Mouse (Mus musculus) limb, embryonic 14.5 days (tissue): ENCODE results near the gene Foxn3. TPM values are rescaled to one million over a fixed set of nuclear protein-coding genes. Genes with fewer than 3 reads are reported as not detected.
A peak's percentile ranks its signal among the peaks of the same experiment; 100 is the strongest.

ENCODE experiments used
- ATAC-seq: fragments of 200-750 bp; cut with Nextera tagmentation; 2 replicates; pipeline ENCODE4 v1.8.0; 2017; ENCODE audit warnings: low read depth, moderate number of reproducible peaks, moderate TSS enrichment; ENCODE audit not compliant: low FRiP score
- DNase-seq: peaks from one replicate; pipeline ENCODE4 v3.0.0-alpha.2; 2015; ENCODE audit warnings: low spot score
- H3K27ac ChIP-seq: fragments of 300-500 bp; sonication (generic); replicated peaks from 2 replicates; pipeline ENCODE4 v1.5.1; 2014; ENCODE audit warnings: low read depth, mild to moderate bottlenecking, low read length, moderate library complexity, mixed read lengths
- H3K27me3 ChIP-seq: fragments of 300-500 bp; sonication (generic); 2 replicates; pipeline ENCODE4 v1.6.1; 2014; ENCODE audit warnings: low read length, mixed read lengths; ENCODE audit not compliant: control insufficient read depth, insufficient read depth
- H3K36me3 ChIP-seq: fragments of 300-500 bp; sonication (generic); 2 replicates; pipeline ENCODE4 v1.6.1; 2014; ENCODE audit warnings: mild to moderate bottlenecking, low read length, moderate library complexity, mixed read lengths; ENCODE audit not compliant: control insufficient read depth, insufficient read depth
- H3K4me1 ChIP-seq: fragments of 300-500 bp; sonication (generic); 2 replicates; pipeline ENCODE4 v1.6.1; 2014; ENCODE audit warnings: antibody characterized with exemption, low read length, mixed read lengths; ENCODE audit not compliant: control insufficient read depth, insufficient read depth
- H3K4me2 ChIP-seq: fragments of 300-500 bp; sonication (generic); replicated peaks from 2 replicates; pipeline ENCODE4 v1.6.1; 2014; ENCODE audit warnings: low read depth, mild to moderate bottlenecking, low read length, moderate library complexity; ENCODE audit not compliant: severe bottlenecking
- H3K4me3 ChIP-seq: fragments of 300-500 bp; sonication (generic); replicated peaks from 2 replicates; pipeline ENCODE4 v1.5.1; 2014; ENCODE audit warnings: low read length
- H3K9ac ChIP-seq: fragments of 300-500 bp; sonication (generic); 2 replicates; pipeline ENCODE4 v1.6.1; 2014; ENCODE audit warnings: mild to moderate bottlenecking, low read depth, low read length, moderate library complexity; ENCODE audit not compliant: severe bottlenecking
- H3K9me3 ChIP-seq: fragments of 300-500 bp; sonication (generic); 2 replicates; pipeline ENCODE4 v1.6.1; 2016; ENCODE audit warnings: low read length; ENCODE audit not compliant: control insufficient read depth
- POLR2A ChIP-seq: fragments of 200-500 bp; IDR thresholded peaks from 2 replicates; pipeline ENCODE4 v1.8.0; 2012; ENCODE audit warnings: inconsistent platforms, mild to moderate bottlenecking, moderate library complexity, borderline replicate concordance; ENCODE audit not compliant: insufficient read depth, insufficient read length; ENCODE audit errors: extremely low read depth
- WGBS: fragments of 180-500 bp; shearing (Covaris S2); extraction: QIAGEN DNeasy Blood & Tissue Kit; methylation state at CpG from one replicate; pipeline ENCODE4 v1.1.7; 2014; 5-methylcytosine and 5-hydroxymethylcytosine counted together
- polyA plus RNA-seq, 2 experiments: library from polyadenylated mRNA; depleted of rRNA in 1 of 2; stranded (reverse) in 1 of 2; unstranded in 1 of 2; fragments of >200 nt; fragmentation: Nextera tagmentation in 1 of 2; extraction: Ambion mirVana in 1 of 2; gene quantifications; 2 replicates each; pipeline versions ENCODE4 v1.2.1 to v1.2.3; 2012 to 2014

The Foxn3 gene
- polyA plus RNA-seq, 2 experiments = 27.6 to 118 TPM

DNA sequence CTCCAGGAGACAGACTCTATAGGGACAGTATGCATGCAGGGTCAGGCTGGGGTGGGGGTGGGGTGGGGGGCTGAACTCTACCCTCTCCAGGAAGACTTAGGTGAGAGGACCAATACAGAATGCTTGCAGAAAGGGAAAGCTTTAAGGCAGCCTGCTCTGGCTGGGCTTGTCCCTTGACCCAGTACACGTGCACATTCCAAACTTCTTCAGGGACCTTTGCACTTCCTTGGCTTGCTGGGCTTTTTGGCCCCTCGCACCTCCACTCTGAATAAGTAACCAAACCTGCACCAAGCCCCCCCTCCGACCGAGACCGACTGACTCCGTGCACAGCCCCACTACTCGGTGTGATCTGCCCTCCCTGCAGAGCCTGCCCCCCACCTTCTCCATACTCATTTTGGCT is 151.3 kb downstream of the Foxn3 start:
- DNase-seq = no peak
- Histone ChIP-seq H3K4me3 (no peak overlapping the region), H3K4me2 (no peak overlapping the region), H3K27me3 (no peaks in the 10 kb centered on the region), H3K4me1 (peaks cover 5% of the 10 kb centered on the region; the same call in 1 of the 2 replicates), H3K9ac (no peak overlapping the region), H3K9me3 (no peaks in the 10 kb centered on the region), H3K27ac (no peak overlapping the region), H3K36me3 (no peaks in the 10 kb centered on the region)
- no peak for ATAC-seq
- WGBS = 40% methylated on average over 7 of the region's 7 CpGs
- no peak for TF ChIP-seq POLR2A

DNA sequence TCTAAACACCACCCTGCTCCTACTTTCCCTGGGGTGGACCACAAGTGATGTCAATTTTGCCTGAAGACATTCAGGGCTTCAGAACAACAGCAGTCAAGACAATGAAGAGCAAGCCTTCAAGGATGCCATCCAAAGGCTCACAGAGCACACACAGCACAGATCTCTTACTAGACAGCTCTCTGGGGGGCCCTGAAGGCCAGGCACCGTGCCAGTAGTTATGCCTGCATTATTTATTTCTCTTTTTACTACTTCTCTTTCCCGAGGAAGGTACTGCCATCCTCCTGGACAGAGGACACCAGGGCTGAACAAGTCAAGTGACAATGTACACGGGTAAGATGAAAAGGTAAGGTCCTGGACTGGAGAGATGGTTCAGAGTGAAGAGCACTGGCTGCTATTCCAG is 154.7 kb downstream of the Foxn3 start:
- 54% methylated on average over 3 of the region's 3 CpGs for WGBS
- ATAC-seq = no peak
- TF ChIP-seq POLR2A = no peak
- H3K27ac ChIP-seq = no peak overlapping the region
- H3K4me1 ChIP-seq = peaks cover 9% of the 10 kb centered on the region
- H3K36me3 ChIP-seq = no peaks in the 10 kb centered on the region
- no peak overlapping the region for H3K4me3 ChIP-seq
- H3K9me3 ChIP-seq = no peaks in the 10 kb centered on the region; the same call in 1 of the 2 replicates
- no peaks in the 10 kb centered on the region for H3K27me3 ChIP-seq
- H3K4me2 ChIP-seq = no peak overlapping the region
- no peak for DNase-seq
- no peak overlapping the region for H3K9ac ChIP-seq

DNA sequence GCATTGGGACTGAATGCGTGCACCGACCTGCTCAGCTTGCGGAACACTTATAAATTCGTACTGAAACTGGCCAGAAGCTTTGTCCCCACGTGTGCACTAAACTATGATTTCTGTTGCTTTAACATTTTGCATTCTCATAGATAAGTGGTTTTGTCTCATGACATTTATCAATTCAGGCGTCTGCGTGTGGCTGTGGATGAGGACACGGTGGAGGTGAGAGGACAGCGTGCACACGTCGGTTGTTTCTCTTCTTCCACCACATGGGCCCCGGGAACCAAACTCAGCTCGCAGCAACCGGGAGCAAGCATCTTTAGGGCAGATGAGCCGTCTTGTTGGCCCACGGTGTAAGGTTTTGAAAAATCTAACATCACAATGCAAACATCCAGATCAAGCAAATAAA is 155.3 kb downstream of the Foxn3 start:
- ATAC-seq = no peak
- H3K4me3 ChIP-seq = no peak overlapping the region
- H3K4me1 ChIP-seq = peaks cover 9% of the 10 kb centered on the region
- no peaks in the 10 kb centered on the region for H3K27me3 ChIP-seq
- no peak overlapping the region for H3K9ac ChIP-seq
- DNase-seq = no peak
- H3K36me3 ChIP-seq = no peaks in the 10 kb centered on the region
- no peak overlapping the region for H3K4me2 ChIP-seq
- no peak overlapping the region for H3K27ac ChIP-seq
- no peak for TF ChIP-seq POLR2A
- WGBS = 86% methylated on average over 16 of the region's 16 CpGs
- peaks cover 3% of the 10 kb centered on the region; the same call in 1 of the 2 replicates for H3K9me3 ChIP-seq

DNA sequence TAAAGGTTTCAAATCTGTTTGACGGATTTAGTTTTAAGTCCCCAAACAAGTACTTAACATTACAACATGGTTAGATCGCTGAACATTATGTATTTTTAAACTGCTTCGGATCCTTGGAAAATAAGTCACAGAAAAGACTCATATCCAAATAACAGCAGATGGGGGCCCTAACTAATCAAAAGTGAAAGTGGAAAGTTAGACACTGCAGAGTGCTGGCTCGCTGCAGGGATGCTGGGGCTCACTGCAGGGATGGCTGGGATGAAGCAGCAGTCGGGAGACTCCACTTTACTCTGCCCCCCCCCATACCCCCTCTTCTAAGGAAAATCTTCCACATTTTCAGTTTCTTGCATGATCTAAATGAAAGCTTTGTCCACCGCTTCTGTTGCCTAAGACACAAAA is 156.1 kb downstream of the Foxn3 start:
- 60% methylated on average over 6 of the region's 6 CpGs for WGBS
- H3K9me3 ChIP-seq = peaks cover 3% of the 10 kb centered on the region; the same call in 1 of the 2 replicates
- ATAC-seq (no peak), DNase-seq (no peak)
- no peak overlapping the region for H3K4me3 ChIP-seq
- no peak for TF ChIP-seq POLR2A
- H3K27me3 ChIP-seq = no peaks in the 10 kb centered on the region
- peaks cover 9% of the 10 kb centered on the region for H3K4me1 ChIP-seq
- H3K9ac ChIP-seq = no peak overlapping the region
- peak overlapping the region; percentile 6; the same call in 1 of the 2 replicates for H3K4me2 ChIP-seq
- no peaks in the 10 kb centered on the region for H3K36me3 ChIP-seq
- H3K27ac ChIP-seq = no peak overlapping the region

DNA sequence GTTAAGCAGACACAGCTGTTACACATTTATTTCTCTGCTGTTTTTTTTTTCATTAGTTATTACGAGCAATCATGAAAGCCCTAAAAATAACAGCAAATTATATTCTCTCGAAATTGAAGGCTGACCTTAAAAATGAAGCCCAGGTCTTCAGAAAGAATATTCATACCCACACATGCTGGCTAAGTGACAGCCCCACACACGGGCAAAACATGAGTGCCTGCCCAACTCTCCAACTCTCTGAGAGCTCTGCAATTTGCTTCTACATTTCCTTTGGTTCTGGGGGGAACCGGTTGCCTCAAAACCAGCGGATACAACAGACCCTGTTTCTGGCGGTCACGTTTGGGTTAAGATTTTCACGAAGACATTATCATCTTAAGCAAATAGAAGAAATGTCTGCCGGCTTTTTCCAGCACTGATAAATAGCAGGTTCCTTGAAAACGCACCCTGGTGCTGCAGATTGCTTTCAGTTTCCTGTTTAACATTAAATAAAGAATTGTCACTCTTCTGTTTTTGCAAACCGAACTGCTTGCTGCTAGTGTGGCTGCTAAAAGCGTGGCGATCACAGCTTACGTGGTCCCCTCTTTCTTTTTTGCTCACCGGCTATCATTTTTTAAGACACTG is 156.6 kb downstream of the Foxn3 start:
- no peak for ATAC-seq
- H3K4me3 ChIP-seq = no peak overlapping the region
- H3K27ac ChIP-seq = no peak overlapping the region

DNA sequence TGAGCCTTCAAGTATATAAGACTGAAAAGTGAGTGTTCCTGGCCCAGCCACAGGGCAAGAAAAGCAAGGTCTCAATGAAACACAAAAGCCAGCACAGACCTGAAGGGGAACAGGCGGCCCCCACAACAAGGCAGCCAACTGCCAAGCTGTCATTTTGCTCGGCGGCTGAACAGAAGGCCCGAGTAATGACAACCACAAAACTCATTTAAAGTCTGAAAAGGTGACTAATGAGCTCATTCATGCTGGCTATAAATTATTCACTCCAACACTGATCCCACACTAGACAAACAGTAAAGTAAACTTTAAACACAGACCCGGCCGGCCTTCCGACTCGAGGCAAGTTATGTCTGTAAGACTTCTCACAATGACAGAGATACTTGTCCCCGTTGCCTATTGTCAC is 157.1 kb downstream of the Foxn3 start:
- Histone ChIP-seq H3K27me3 (no peaks in the 10 kb centered on the region), H3K36me3 (no peaks in the 10 kb centered on the region), H3K4me3 (no peak overlapping the region), H3K9ac (no peak overlapping the region), H3K9me3 (peaks cover 3% of the 10 kb centered on the region; the same call in 1 of the 2 replicates), H3K27ac (no peak overlapping the region), H3K4me2 (no peak overlapping the region), H3K4me1 (peaks cover 9% of the 10 kb centered on the region)
- ATAC-seq (no peak), DNase-seq (peak; percentile 11)
- no peak for TF ChIP-seq POLR2A
- WGBS = 26% methylated on average over 9 of the region's 9 CpGs

More for the DNA sequence above, 156.6 kb downstream of the Foxn3 start:
- Histone ChIP-seq H3K27me3 (no peaks in the 10 kb centered on the region), H3K9me3 (peaks cover 3% of the 10 kb centered on the region; the same call in 1 of the 2 replicates), H3K4me2 (peak overlapping the region; percentile 6; the same call in 1 of the 2 replicates), H3K36me3 (no peaks in the 10 kb centered on the region), H3K9ac (no peak overlapping the region), H3K4me1 (peaks cover 9% of the 10 kb centered on the region)
- no peak for DNase-seq
- WGBS = 55% methylated on average over 15 of the region's 15 CpGs
- no peak for TF ChIP-seq POLR2A
